Mouse (Mus musculus): ENCODE measurements around the gene Rerg.

DNA sequence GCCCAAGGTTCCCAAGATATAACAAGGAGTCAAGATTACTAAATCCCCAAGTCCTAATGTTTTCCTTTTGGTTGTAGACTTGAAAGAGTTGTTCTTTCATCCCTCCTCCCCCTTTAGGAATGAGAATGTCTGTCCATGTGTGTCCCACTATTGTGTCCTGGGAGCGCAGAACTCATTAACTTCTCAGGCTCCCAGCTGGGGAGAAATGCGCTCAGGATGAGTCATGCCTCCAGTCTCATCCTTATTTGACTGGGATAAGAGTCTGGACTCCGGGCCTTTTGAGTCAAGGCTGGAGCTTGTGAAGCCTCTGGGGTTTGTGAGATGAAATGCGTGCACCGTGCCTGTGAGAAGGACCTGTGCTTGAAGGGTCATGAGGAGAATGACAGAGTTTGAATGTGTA, 144.8 kb downstream of the Rerg start:
- TF ChIP-seq FLI1 (IDR thresholded peaks at IDR 0.05; ENCODE audit: low read length) = no peak
- no peak for TF ChIP-seq GATA1 (IDR thresholded peaks at IDR 0.05; ENCODE audit: borderline replicate concordance, low read length)

Data from megakaryocyte, embryonic 14.5 days (primary cell).